Mouse (Mus musculus) intestine, embryonic 14.5 days (tissue): ENCODE data around the gene Gatc. TPM values are rescaled to one million over a fixed set of nuclear protein-coding genes. Genes with fewer than 3 reads are reported as not detected.
A peak's percentile ranks its signal among the peaks of the same experiment; 100 is the strongest.
"Not testable (repeated sequence)": the region's sequence is repeated elsewhere in the genome, so short reads cannot be mapped to it uniquely, and the experiment has no call there.

Experiments used
- ATAC-seq: fragments of 200-750 bp; cut with Nextera tagmentation; replicated peaks from 2 replicates; pipeline ENCODE4 v1.8.0; 2017; ENCODE audit warnings: low read depth, moderate number of reproducible peaks, moderate TSS enrichment, moderate library complexity; ENCODE audit not compliant: low FRiP score, low TSS enrichment
- DNase-seq: peaks from one replicate; pipeline ENCODE4 v3.0.0-alpha.2; 2018; ENCODE audit warnings: low spot score
- H3K27ac ChIP-seq: fragments of 300-500 bp; sonication (generic); 2 replicates; pipeline ENCODE4 v1.5.1; 2014; ENCODE audit warnings: low read depth, mild to moderate bottlenecking, control low read depth
- H3K27me3 ChIP-seq: fragments of 300-500 bp; sonication (generic); replicated peaks from 2 replicates; pipeline ENCODE4 v1.6.1; 2014; ENCODE audit warnings: low read length, control low read depth; ENCODE audit not compliant: control insufficient read depth, insufficient read depth
- H3K36me3 ChIP-seq: fragments of 300-500 bp; sonication (generic); 2 replicates; pipeline ENCODE4 v1.6.1; 2014; ENCODE audit warnings: low read length, control low read depth; ENCODE audit not compliant: control insufficient read depth, insufficient read depth
- H3K4me1 ChIP-seq: fragments of 300-500 bp; sonication (generic); replicated peaks from 2 replicates; pipeline ENCODE4 v1.6.1; 2014; ENCODE audit warnings: low read length, control low read depth, mixed read lengths; ENCODE audit not compliant: control insufficient read depth, insufficient read depth
- H3K4me2 ChIP-seq: fragments of 300-500 bp; sonication (generic); 2 replicates; pipeline ENCODE4 v1.6.1; 2014; ENCODE audit warnings: low read length
- H3K4me3 ChIP-seq: fragments of 300-500 bp; sonication (generic); 2 replicates; pipeline ENCODE4 v1.5.1; 2014; ENCODE audit warnings: low read depth, low read length, control low read depth, mixed read lengths
- H3K9ac ChIP-seq: fragments of 300-500 bp; sonication (generic); 2 replicates; pipeline ENCODE4 v1.6.1; 2014; ENCODE audit warnings: mild to moderate bottlenecking, low read length
- H3K9me3 ChIP-seq: fragments of 300-500 bp; sonication (generic); 2 replicates; pipeline ENCODE4 v1.6.1; 2016; ENCODE audit warnings: low read length, control low read depth; ENCODE audit not compliant: control insufficient read depth
- WGBS: fragments of 180-500 bp; shearing (Covaris S2); extraction: QIAGEN DNeasy Blood & Tissue Kit; methylation state at CpG from one replicate; pipeline ENCODE4 v1.1.7; 2014; 5-methylcytosine and 5-hydroxymethylcytosine counted together
- polyA plus RNA-seq: library from polyadenylated mRNA; unstranded; fragments of >200 nt; fragmentation: Nextera tagmentation; extraction: Ambion mirVana; gene quantifications from 2 replicates; pipeline ENCODE4 v1.2.1, GENCODE M21; 2014

The Gatc gene
- 33.7 and 40.2 TPM in 2 replicates for polyA plus RNA-seq

DNA sequence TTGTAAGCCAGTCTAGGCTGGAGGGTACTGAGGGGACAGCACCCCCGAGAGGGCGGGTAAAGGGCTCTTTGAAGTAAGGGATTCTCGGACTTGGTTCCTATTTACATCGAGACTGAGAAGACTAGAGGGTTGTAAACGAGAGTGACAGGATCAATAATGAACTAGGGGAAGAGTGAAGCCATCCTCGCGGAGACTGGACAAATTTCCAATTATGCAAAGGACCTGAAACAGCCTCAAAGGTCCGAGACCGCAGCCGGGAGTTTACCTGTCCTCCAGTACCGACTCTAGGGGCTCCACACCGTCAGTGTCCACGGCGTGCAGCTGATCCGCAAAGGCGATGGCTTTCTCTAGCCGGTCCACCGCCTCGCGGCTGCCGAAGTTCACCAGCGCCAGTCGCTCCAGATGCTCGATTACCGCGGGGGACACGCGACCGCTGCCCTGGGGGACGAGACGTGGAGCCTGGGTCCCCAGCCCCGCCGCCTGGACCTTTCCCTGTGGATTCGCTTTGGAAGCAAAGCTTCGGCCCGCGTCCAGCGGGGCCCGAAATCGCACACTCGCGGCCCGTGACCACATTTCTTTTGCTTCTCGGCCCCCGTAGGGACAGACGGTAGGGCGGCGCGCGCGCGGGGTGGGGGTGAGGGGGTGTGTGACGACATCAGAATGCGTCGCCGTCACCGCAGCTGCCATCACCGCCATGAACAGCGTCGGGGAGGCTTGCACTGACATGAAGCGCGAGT lies at the start of gene Gatc, which contains the start of gene Triap1:
TSS of gene Gatc (minus strand) at position 602 of the 737 bp plus-strand sequence.
TSS of gene Triap1 (plus strand) at position 649 of the 737 bp plus-strand sequence.
- H3K27me3 ChIP-seq = no peaks in the 10 kb centered on the region
- DNase-seq (peak; percentile 98), ATAC-seq (peak; percentile 90)
- peaks cover 45% of the 10 kb centered on the region for H3K36me3 ChIP-seq
- peak within 1 kb of the TSS; percentile 82 for H3K9ac ChIP-seq
- H3K9me3 ChIP-seq = no peaks in the 10 kb centered on the region
- peak within 1 kb of the TSS; percentile 96 for H3K4me3 ChIP-seq
- H3K4me1 ChIP-seq = peaks cover 18% of the 10 kb centered on the region
- H3K27ac ChIP-seq = peak within 1 kb of the TSS; percentile 74
- peak within 1 kb of the TSS; percentile 56 for H3K4me2 ChIP-seq
- under 1% methylated on average over 62 of the region's 62 CpGs for WGBS

- 70% methylated on average over 2 of the region's 2 CpGs for WGBS
- not testable (repeated sequence) for H3K9me3 ChIP-seq, ATAC-seq, H3K4me3 ChIP-seq, H3K36me3 ChIP-seq, H3K4me1 ChIP-seq, DNase-seq, H3K9ac ChIP-seq, H3K27ac ChIP-seq, H3K27me3 ChIP-seq, H3K4me2 ChIP-seq
These were observed 37.9 kb upstream of the Gatc start for GRCm38 (mm10) chr5:115378882-115379281.

DNA sequence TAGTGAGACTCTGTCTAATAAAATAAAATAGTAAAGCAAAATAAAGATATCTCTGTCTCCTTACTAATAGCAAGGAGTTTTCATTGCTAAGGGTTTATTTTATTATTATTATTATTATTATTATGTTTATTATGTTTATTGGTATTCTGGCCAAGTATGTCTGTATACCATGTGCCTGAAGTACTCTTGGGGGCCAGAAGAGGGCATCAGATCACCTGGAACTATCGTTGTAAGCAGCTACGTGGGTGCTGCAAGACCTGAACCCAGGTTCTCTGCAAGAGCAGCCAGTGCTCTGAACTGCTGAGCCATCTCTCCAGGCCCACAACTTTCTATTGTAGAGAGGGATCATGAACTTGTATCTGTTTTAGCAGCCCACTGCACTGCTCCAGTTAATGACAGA lies 34.5 kb upstream of the Gatc start:
- H3K36me3 ChIP-seq = no peaks in the 10 kb centered on the region
- no peak overlapping the region for H3K27ac ChIP-seq
- ATAC-seq (no peak), DNase-seq (no peak)
- H3K9me3 ChIP-seq = no peaks in the 10 kb centered on the region
- no peak overlapping the region for H3K9ac ChIP-seq
- no peaks in the 10 kb centered on the region for H3K4me1 ChIP-seq
- H3K27me3 ChIP-seq = no peaks in the 10 kb centered on the region
- 85% methylated on average over 2 of the region's 2 CpGs for WGBS
- no peak overlapping the region for H3K4me3 ChIP-seq
- H3K4me2 ChIP-seq = no peak overlapping the region

DNA sequence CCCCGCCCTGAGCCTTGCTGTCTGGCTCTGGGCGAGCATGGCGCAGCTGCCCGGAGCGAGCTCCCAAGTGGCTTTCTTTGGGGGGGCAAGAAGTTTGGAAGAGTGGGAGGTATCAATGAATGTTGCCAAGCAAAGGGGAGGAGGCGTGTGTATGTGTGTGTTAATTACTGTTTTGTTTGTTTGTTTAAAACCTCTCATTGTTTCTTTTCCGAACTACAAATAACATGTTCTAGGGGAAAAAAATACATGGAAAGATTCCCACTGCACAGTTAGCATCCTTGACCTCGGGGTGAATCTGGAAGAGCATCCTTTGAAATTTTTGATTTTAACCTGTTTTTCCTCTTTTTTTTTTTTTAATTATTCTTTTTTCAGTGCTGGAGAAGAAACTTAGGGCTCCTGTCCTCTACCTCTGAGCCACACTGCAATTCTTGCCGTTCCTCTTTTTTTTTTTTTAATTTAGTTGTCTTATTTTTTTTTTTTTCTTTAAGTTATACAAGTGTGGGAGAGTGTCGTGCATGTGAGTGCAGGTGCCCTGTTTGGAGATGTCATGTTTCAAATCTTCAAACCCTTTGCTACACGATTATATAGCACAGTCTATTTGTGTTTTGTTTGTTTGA lies 33.3 kb upstream of the Gatc start:
- Histone ChIP-seq H3K27ac (no peak overlapping the region), H3K4me3 (peak overlapping the region; percentile 12; the same call in 1 of the 2 replicates), H3K27me3 (no peaks in the 10 kb centered on the region), H3K36me3 (no peaks in the 10 kb centered on the region), H3K9ac (peak overlapping the region; percentile 29; the same call in 1 of the 2 replicates), H3K4me1 (no peaks in the 10 kb centered on the region), H3K4me2 (peak overlapping the region; percentile 45), H3K9me3 (no peaks in the 10 kb centered on the region)
- DNase-seq (no peak), ATAC-seq (no peak)
- WGBS = 25% methylated on average over 11 of the region's 11 CpGs

GRCm38 (mm10) chr5:115373441-115374203 lies 32.6 kb upstream of the Gatc start:
- Histone ChIP-seq H3K4me2 (peak overlapping the region; percentile 45), H3K4me1 (no peaks in the 10 kb centered on the region), H3K27ac (no peak overlapping the region), H3K9me3 (no peaks in the 10 kb centered on the region), H3K27me3 (no peaks in the 10 kb centered on the region), H3K4me3 (peak overlapping the region; percentile 12; the same call in 1 of the 2 replicates), H3K36me3 (no peaks in the 10 kb centered on the region), H3K9ac (peak overlapping the region; percentile 29; the same call in 1 of the 2 replicates)
- no peak for DNase-seq
- ATAC-seq = no peak
- 25% methylated on average over 26 of the region's 26 CpGs for WGBS

- no peaks in the 10 kb centered on the region for H3K4me1 ChIP-seq
- 21% methylated on average over 9 of the region's 9 CpGs for WGBS
- H3K9me3 ChIP-seq = no peaks in the 10 kb centered on the region
- DNase-seq = no peak
- no peak overlapping the region for H3K9ac ChIP-seq
- no peak overlapping the region for H3K27ac ChIP-seq
- H3K36me3 ChIP-seq = no peaks in the 10 kb centered on the region
- H3K4me3 ChIP-seq = no peak overlapping the region
- ATAC-seq = no peak
- H3K4me2 ChIP-seq = no peak overlapping the region
- no peaks in the 10 kb centered on the region for H3K27me3 ChIP-seq
These were observed 30.8 kb upstream of the Gatc start for GRCm38 (mm10) chr5:115371736-115372135.

DNA sequence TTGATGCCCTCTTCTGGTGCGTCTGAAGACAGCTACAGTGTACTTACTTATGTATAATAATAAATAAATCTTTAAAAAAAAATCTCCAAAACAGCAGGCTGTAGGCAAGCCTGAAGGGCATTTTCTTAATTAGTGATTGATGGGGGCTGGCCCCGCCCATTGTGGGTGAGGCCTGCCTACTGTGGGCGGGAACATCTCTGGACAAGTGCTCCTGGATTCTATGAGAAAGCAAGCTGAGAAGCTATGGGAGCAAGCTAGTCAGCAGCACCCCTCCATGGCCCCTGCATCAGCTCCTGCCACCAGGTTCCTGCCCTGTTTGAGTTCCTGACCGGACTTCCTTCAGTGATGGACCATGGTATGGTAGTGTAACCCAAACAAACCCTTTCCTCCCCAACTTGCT lies 23.8 kb upstream of the Gatc start:
- Histone ChIP-seq H3K27ac (no peak overlapping the region), H3K9ac (no peak overlapping the region), H3K4me1 (no peaks in the 10 kb centered on the region; the same call in 1 of the 2 replicates), H3K27me3 (no peaks in the 10 kb centered on the region), H3K9me3 (no peaks in the 10 kb centered on the region), H3K4me2 (no peak overlapping the region), H3K36me3 (no peaks in the 10 kb centered on the region), H3K4me3 (no peak overlapping the region)
- 76% methylated on average over 4 of the region's 4 CpGs for WGBS
- no peak for ATAC-seq
- DNase-seq = no peak

DNA sequence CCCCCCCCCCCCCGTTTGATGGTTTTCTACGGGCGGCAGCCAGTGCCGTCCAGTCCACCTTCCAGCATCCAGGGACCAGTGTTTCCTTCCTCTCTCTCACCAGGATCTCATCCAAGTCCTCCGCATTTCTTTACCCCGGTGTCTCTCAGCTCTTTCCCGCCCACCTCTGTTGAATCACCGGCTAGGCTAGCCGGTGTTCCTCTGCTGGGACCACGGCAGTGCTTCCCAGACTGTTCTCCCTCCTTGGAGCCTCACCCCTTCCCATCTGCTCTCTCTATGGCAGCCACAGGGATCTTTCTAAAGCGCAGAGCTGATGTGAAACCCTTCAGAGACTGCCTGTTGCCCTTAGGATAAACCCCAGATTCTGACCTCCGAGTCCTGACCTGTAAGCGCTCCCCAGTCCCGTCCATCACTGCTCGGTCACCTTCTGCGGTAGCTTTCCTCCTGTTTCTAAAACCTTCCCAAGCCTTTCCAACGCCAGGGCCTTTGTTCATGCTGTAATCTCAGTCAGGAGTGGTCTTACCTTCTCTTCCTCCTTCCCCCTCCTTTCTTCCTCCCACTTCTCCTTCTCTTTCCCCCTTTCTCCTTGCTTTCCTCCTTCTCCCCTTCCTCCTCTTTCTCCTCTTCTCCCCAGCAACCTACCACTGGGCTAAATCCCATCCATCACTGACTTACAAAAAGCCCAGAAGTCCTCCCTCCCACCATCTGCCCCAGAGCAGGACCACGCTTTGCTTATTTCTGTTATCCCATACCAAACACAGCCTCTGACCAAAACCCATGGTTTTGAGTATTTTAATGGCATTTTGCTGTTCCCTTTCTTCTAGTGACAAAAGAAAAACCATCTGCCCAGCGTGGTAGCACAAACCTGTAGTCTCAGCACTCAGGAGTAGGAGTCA lies 22.1 kb upstream of the Gatc start:
- Histone ChIP-seq H3K4me2 (no peak overlapping the region), H3K4me3 (no peak overlapping the region), H3K4me1 (no peaks in the 10 kb centered on the region; the same call in 1 of the 2 replicates), H3K9ac (no peak overlapping the region), H3K36me3 (no peaks in the 10 kb centered on the region), H3K9me3 (no peaks in the 10 kb centered on the region), H3K27me3 (no peaks in the 10 kb centered on the region), H3K27ac (no peak overlapping the region)
- DNase-seq = no peak
- no peak for ATAC-seq
- WGBS = 25% methylated on average over 18 of the region's 19 CpGs
